Mouse (Mus musculus) MEL (cell line): ENCODE measurements around the gene Sebox. TPM values are rescaled to one million over a fixed set of nuclear protein-coding genes. Genes with fewer than 3 reads are reported as not detected.
A peak's percentile ranks its signal among the peaks of the same experiment; 100 is the strongest.

Experiments
- DNase-seq: peaks from one replicate; pipeline ENCODE4 v3.0.0; 2011; ENCODE audit warnings: low read depth, low spot score
- H3K27ac ChIP-seq: 2 replicates; pipeline ENCODE4 v1.5.1; 2012; ENCODE audit warnings: low read depth, mild to moderate bottlenecking, control low read depth, low read length, moderate library complexity; ENCODE audit not compliant: control insufficient read depth
- H3K27me3 ChIP-seq, 2 experiments: fragments of 150-350 bp in 1 of 2; sonication (generic) in 1 of 2; 2 replicates each; pipeline ENCODE4 v1.6.1; 2012; ENCODE audit warnings: low read length in 2 of 2, mild to moderate bottlenecking in 2 of 2, improper control_type of control experiment in 1 of 2, moderate library complexity in 1 of 2; ENCODE audit not compliant: insufficient read depth in 2 of 2, control insufficient read depth in 1 of 2
- H3K36me3 ChIP-seq, 2 experiments: 2 replicates each; pipeline ENCODE4 v1.6.1; 2012 to 2014; ENCODE audit warnings: low read length in 2 of 2, improper control_type of control experiment in 1 of 2, inconsistent platforms in 1 of 2, mild to moderate bottlenecking in 1 of 2; ENCODE audit not compliant: insufficient read depth in 2 of 2, control insufficient read depth in 1 of 2
- H3K4me1 ChIP-seq, 2 experiments: fragments of 150-350 bp in 1 of 2; sonication (generic) in 1 of 2; 2 replicates each; pipeline ENCODE4 v1.6.1; 2012; ENCODE audit warnings: low read length in 2 of 2, improper control_type of control experiment in 1 of 2, mild to moderate bottlenecking in 1 of 2; ENCODE audit not compliant: insufficient read depth in 2 of 2, control insufficient read depth in 1 of 2
- H3K4me3 ChIP-seq, 2 experiments: fragments of 150-350 bp in 1 of 2; sonication (generic) in 1 of 2; 2 replicates each; pipeline ENCODE4 v1.5.1; 2012; ENCODE audit warnings: low read depth in 2 of 2, low read length in 2 of 2, mild to moderate bottlenecking in 2 of 2, moderate library complexity in 2 of 2, control low read depth in 1 of 2, improper control_type of control experiment in 1 of 2; ENCODE audit not compliant: control insufficient read depth in 1 of 2, insufficient read depth in 1 of 2
- H3K79me2 ChIP-seq: 2 replicates; pipeline ENCODE4 v1.6.1; 2012; ENCODE audit warnings: mild to moderate bottlenecking, low read length, moderate library complexity; ENCODE audit not compliant: control insufficient read depth, poor library complexity, insufficient read depth
- H3K9ac ChIP-seq: 2 replicates; pipeline ENCODE4 v1.6.1; 2012; ENCODE audit warnings: low read depth, mild to moderate bottlenecking, control low read depth, low read length, moderate library complexity; ENCODE audit not compliant: control insufficient read depth, poor library complexity, severe bottlenecking
- H3K9me3 ChIP-seq: fragments of 150-350 bp; sonication (generic); replicated peaks from 2 replicates; pipeline ENCODE4 v1.6.1; 2012; ENCODE audit warnings: mild to moderate bottlenecking, low read length, improper control_type of control experiment, moderate library complexity; ENCODE audit not compliant: insufficient read depth
- BHLHE40 ChIP-seq: IDR thresholded peaks from 2 replicates; pipeline ENCODE4 v1.6.1; 2012; ENCODE audit warnings: low read depth, mild to moderate bottlenecking, inconsistent platforms, low read length, improper control_type of control experiment, borderline replicate concordance
- CHD2 ChIP-seq: IDR thresholded peaks from 2 replicates; pipeline ENCODE4 v1.6.1; 2011; ENCODE audit warnings: low read length, improper control_type of control experiment
- CTCF ChIP-seq, 3 experiments: IDR thresholded peaks in 2 of 3; conservative IDR thresholded peaks in 1 of 3; 2 replicates each; pipeline ENCODE4 v1.5.1; 2011 to 2012; ENCODE audit warnings: low read length in 3 of 3, low read depth in 2 of 3, mild to moderate bottlenecking in 2 of 3, improper control_type of control experiment in 1 of 3, inconsistent platforms in 1 of 3, mixed read lengths in 1 of 3, moderate library complexity in 1 of 3; ENCODE audit not compliant: control insufficient read depth in 1 of 3, insufficient read depth in 1 of 3, poor library complexity in 1 of 3, severe bottlenecking in 1 of 3
- ELF1 ChIP-seq: IDR thresholded peaks from 2 replicates; pipeline ENCODE4 v1.6.1; 2014; ENCODE audit warnings: low read depth, mild to moderate bottlenecking, inconsistent platforms, low read length, improper control_type of control experiment, moderate library complexity
- ETS1 ChIP-seq: IDR thresholded peaks from 2 replicates; pipeline ENCODE4 v1.6.1; 2012; ENCODE audit warnings: low read depth, mild to moderate bottlenecking, inconsistent platforms, low read length, improper control_type of control experiment, moderate library complexity
- GATA1 ChIP-seq: IDR thresholded peaks from 2 replicates; pipeline ENCODE4 v1.6.1; 2011; ENCODE audit warnings: low read depth, low read length, improper control_type of control experiment
- HCFC1 ChIP-seq: IDR thresholded peaks from 2 replicates; pipeline ENCODE4 v1.6.1; 2012; ENCODE audit warnings: low read depth, mild to moderate bottlenecking, inconsistent platforms, low read length, improper control_type of control experiment, moderate library complexity
- JUND ChIP-seq: IDR thresholded peaks from 2 replicates; pipeline ENCODE4 v1.6.1; 2011; ENCODE audit warnings: low read depth, mild to moderate bottlenecking, improper control_type of control experiment, low read length
- KAT2A ChIP-seq: conservative IDR thresholded peaks from 2 replicates; pipeline ENCODE4 v1.6.1; 2012; ENCODE audit warnings: low read depth, low read length, improper control_type of control experiment, inconsistent platforms
- MAFK ChIP-seq: IDR thresholded peaks from 2 replicates; pipeline ENCODE4 v1.6.1; 2011; ENCODE audit warnings: low read depth, mild to moderate bottlenecking, low read length, improper control_type of control experiment, borderline replicate concordance
- MAX ChIP-seq: IDR thresholded peaks from 2 replicates; pipeline ENCODE4 v1.6.1; 2011; ENCODE audit warnings: low read length, improper control_type of control experiment
- MAZ ChIP-seq: IDR thresholded peaks from 2 replicates; pipeline ENCODE4 v1.6.1; 2012; ENCODE audit warnings: low read depth, mild to moderate bottlenecking, inconsistent platforms, low read length, improper control_type of control experiment
- MXI1 ChIP-seq: IDR thresholded peaks from 2 replicates; pipeline ENCODE4 v1.6.1; 2011; ENCODE audit warnings: mild to moderate bottlenecking, low read depth, low read length, improper control_type of control experiment
- MYB ChIP-seq: IDR thresholded peaks from 2 replicates; pipeline ENCODE4 v1.6.1; 2011; ENCODE audit warnings: mild to moderate bottlenecking, low read depth, low read length, improper control_type of control experiment
- MYC ChIP-seq: IDR thresholded peaks from 2 replicates; pipeline ENCODE4 v1.6.1; 2011; ENCODE audit warnings: low read depth, mild to moderate bottlenecking, low read length, improper control_type of control experiment, moderate library complexity
- NELFE ChIP-seq: IDR thresholded peaks from 2 replicates; pipeline ENCODE4 v1.6.1; 2011; ENCODE audit warnings: low read depth, low read length, improper control_type of control experiment
- NRF1 ChIP-seq: IDR thresholded peaks from 2 replicates; pipeline ENCODE4 v1.6.1; 2014; ENCODE audit warnings: low read depth, mild to moderate bottlenecking, inconsistent platforms, low read length, improper control_type of control experiment, moderate library complexity; ENCODE audit not compliant: poor library complexity, insufficient read depth, severe bottlenecking
- POLR2A ChIP-seq, 2 experiments: IDR thresholded peaks; 2 replicates each; pipeline ENCODE4 v1.6.1; 2011 to 2012; ENCODE audit warnings: low read length in 2 of 2, mild to moderate bottlenecking in 2 of 2, control low read depth in 1 of 2, improper control_type of control experiment in 1 of 2, low read depth in 1 of 2, moderate library complexity in 1 of 2; ENCODE audit not compliant: control insufficient read depth in 1 of 2, insufficient read depth in 1 of 2, poor library complexity in 1 of 2
- POLR2AphosphoS2 ChIP-seq: IDR thresholded peaks from 2 replicates; pipeline ENCODE4 v1.6.1; 2011; ENCODE audit warnings: low read length, improper control_type of control experiment
- RAD21 ChIP-seq: IDR thresholded peaks from 2 replicates; pipeline ENCODE4 v1.6.1; 2011; ENCODE audit warnings: mild to moderate bottlenecking, low read depth, low read length, improper control_type of control experiment
- SIN3A ChIP-seq: IDR thresholded peaks from 2 replicates; pipeline ENCODE4 v1.6.1; 2012; ENCODE audit warnings: low read length, improper control_type of control experiment, inconsistent platforms
- SMC3 ChIP-seq: IDR thresholded peaks from 2 replicates; pipeline ENCODE4 v1.6.1; 2011; ENCODE audit warnings: low read depth, low read length, improper control_type of control experiment
- TAL1 ChIP-seq: IDR thresholded peaks from 2 replicates; pipeline ENCODE4 v1.6.1; 2012; ENCODE audit warnings: mild to moderate bottlenecking, inconsistent platforms, low read length, moderate library complexity, mixed read lengths
- TBP ChIP-seq: IDR thresholded peaks from 2 replicates; pipeline ENCODE4 v1.8.0; 2011; ENCODE audit warnings: low read depth, low read length, improper control_type of control experiment
- TCF12 ChIP-seq: IDR thresholded peaks from 2 replicates; pipeline ENCODE4 v1.6.1; 2014; ENCODE audit warnings: low read depth, mild to moderate bottlenecking, inconsistent platforms, low read length, improper control_type of control experiment, moderate library complexity
- UBTF ChIP-seq: IDR thresholded peaks from 2 replicates; pipeline ENCODE4 v1.6.1; 2012; ENCODE audit warnings: low read depth, mild to moderate bottlenecking, inconsistent platforms, low read length, improper control_type of control experiment, moderate library complexity, borderline replicate concordance; ENCODE audit not compliant: insufficient read depth
- USF1 ChIP-seq: IDR thresholded peaks from 2 replicates; pipeline ENCODE4 v1.6.1; 2014; ENCODE audit warnings: low read depth, mild to moderate bottlenecking, inconsistent platforms, low read length, improper control_type of control experiment, moderate library complexity
- ZC3H11A ChIP-seq: IDR thresholded peaks from 2 replicates; pipeline ENCODE4 v1.6.1; 2012; ENCODE audit warnings: low read depth, mild to moderate bottlenecking, inconsistent platforms, low read length, improper control_type of control experiment
- ZKSCAN1 ChIP-seq: IDR thresholded peaks from 2 replicates; pipeline ENCODE4 v1.6.1; 2012; ENCODE audit warnings: low read depth, mild to moderate bottlenecking, inconsistent platforms, low read length, improper control_type of control experiment, moderate library complexity
- ZNF384 ChIP-seq: IDR thresholded peaks from 2 replicates; pipeline ENCODE4 v1.6.1; 2012; ENCODE audit warnings: low read depth, mild to moderate bottlenecking, inconsistent platforms, low read length, improper control_type of control experiment
- polyA plus RNA-seq, 2 experiments: library from polyadenylated mRNA; stranded (reverse) in 1 of 2; unstranded in 1 of 2; fragments of >175 nt in 1 of 2; fragments of >200 nt in 1 of 2; gene quantifications; 2 replicates each; pipeline versions ENCODE4 v1.2.1 to v1.2.4; 2012; ENCODE audit warnings: low replicate concordance in 2 of 2, low read depth in 1 of 2; ENCODE audit not compliant: insufficient read length in 2 of 2, insufficient read depth in 1 of 2, missing spikeins in 1 of 2
- total RNA-seq: library from RNA; depleted of rRNA; stranded (reverse); fragments of 300-350 nt; gene quantifications from 2 replicates; pipeline ENCODE4 v1.2.3, GENCODE M21; 2012

Gene Sebox
- total and polyA plus RNA-seq, 3 experiments = 0.06 to 0.15 TPM; not detected in 1

GRCm38 (mm10) chr11:78509148-78509547 is 5.9 kb downstream of the Sebox start:
- peaks cover 16% of the 10 kb centered on the region in 2 experiments for H3K36me3 ChIP-seq
- H3K27me3 ChIP-seq = no peaks in the 10 kb centered on the region

GRCm38 (mm10) chr11:78512025-78512957 is 9.0 kb downstream of the Sebox start, which contains the start of the genes Tmem199 and Poldip2:
Gene Tmem199 (minus strand): TSS chr11:78512172.
Gene Poldip2 (plus strand): TSS chr11:78512193.
- Histone ChIP-seq H3K9me3 (no peaks in the 10 kb centered on the region), H3K79me2 (peaks cover 25% of the 10 kb centered on the region), H3K36me3 (peaks cover 18 to 20% of the 10 kb centered on the region in 2 experiments), H3K27me3 (no peaks in the 10 kb centered on the region), H3K4me1 (peaks cover 0 to 12% of the 10 kb centered on the region in 2 experiments; a peak in 3 of 4 replicates), H3K27ac (peak within 1 kb of the TSS; percentile 84), H3K4me3 (peak within 1 kb of the TSS; percentile 88 to 93), H3K9ac (peak within 1 kb of the TSS; percentile 98)
- DNase-seq = peak; percentile 97
- TF ChIP-seq MAFK (no peak), GATA1 (no peak), POLR2AphosphoS2 (peak; percentile 90), ZC3H11A (no peak), ZNF384 (no peak), CHD2 (no peak), ZKSCAN1 (no peak), ETS1 (peak; percentile 58; the same call in 1 of the 2 replicates), ELF1 (peak; percentile 84), NELFE (peak; percentile 98), UBTF (no peak; the same call in 1 of the 2 replicates), MAZ (peak; percentile 73; the same call in 1 of the 2 replicates), MAX (peak; percentile 87), HCFC1 (peak; percentile 89), TAL1 (no peak), SIN3A (peak; percentile 96), NRF1 (0 out of 2 replicates have a peak, but pooled peaks have one; percentile 27), SMC3 (no peak), USF1 (peak; percentile 96)

More at GRCm38 (mm10) chr11:78509148-78509547, 5.9 kb downstream of the Sebox start:
- no peak overlapping the region for H3K9ac ChIP-seq
- H3K9me3 ChIP-seq = no peaks in the 10 kb centered on the region
- DNase-seq = peak; percentile 77
- no peak overlapping the region for H3K4me3 ChIP-seq
- H3K27ac ChIP-seq = no peak overlapping the region
- H3K4me1 ChIP-seq = peaks cover 0 to 7% of the 10 kb centered on the region in 2 experiments; a peak in 2 of 4 replicates
- TF ChIP-seq POLR2AphosphoS2 = no peak
- no peak for TF ChIP-seq MAFK
- TF ChIP-seq HCFC1 = no peak
- 0 out of 2 replicates have a peak, but pooled peaks have one; percentile 50 for TF ChIP-seq MYC
- TF ChIP-seq POLR2A (IDR thresholded peaks at IDR 0.05; ENCODE audit: control insufficient read depth in 1 of 2, insufficient read depth in 1 of 2, low read depth in 1 of 2, low read length in 2 of 2, poor library complexity in 1 of 2) = no peak
- TF ChIP-seq MYB = no peak
- TF ChIP-seq BHLHE40 = no peak
- TF ChIP-seq UBTF = no peak
- TF ChIP-seq ELF1 = no peak
- no peak for TF ChIP-seq MAZ
- no peak for TF ChIP-seq JUND
- peak; percentile 72 for TF ChIP-seq SMC3
- TF ChIP-seq NELFE = no peak
- peak; percentile 55 for TF ChIP-seq ZC3H11A
- TF ChIP-seq ETS1 = no peak
- no peak for TF ChIP-seq TBP
- TF ChIP-seq TCF12 = no peak
- no peak for TF ChIP-seq GATA1
- TF ChIP-seq SIN3A = peak; percentile 46; the same call in 1 of the 2 replicates
- TF ChIP-seq MAX = no peak
- no peak for TF ChIP-seq ZKSCAN1
- TF ChIP-seq MXI1 = no peak
- TF ChIP-seq KAT2A = no peak
- peak; percentile 96 for TF ChIP-seq ZNF384
- TF ChIP-seq CTCF (IDR thresholded peaks at IDR 0.05 in 2 of 3, conservative IDR thresholded peaks at IDR 0.05 in 1 of 3; ENCODE audit: control insufficient read depth in 1 of 3, insufficient read depth in 1 of 3, low read depth in 2 of 3, low read length in 3 of 3, poor library complexity in 1 of 3, severe bottlenecking in 1 of 3) = peak; percentile 38 to 69 (median 68)
- TF ChIP-seq CHD2 = no peak
- peak; percentile 54 for TF ChIP-seq RAD21
- peaks cover 25% of the 10 kb centered on the region for H3K79me2 ChIP-seq
